ENCODE assay signal across 13 mouse cellular contexts in the genomic region with DNA sequence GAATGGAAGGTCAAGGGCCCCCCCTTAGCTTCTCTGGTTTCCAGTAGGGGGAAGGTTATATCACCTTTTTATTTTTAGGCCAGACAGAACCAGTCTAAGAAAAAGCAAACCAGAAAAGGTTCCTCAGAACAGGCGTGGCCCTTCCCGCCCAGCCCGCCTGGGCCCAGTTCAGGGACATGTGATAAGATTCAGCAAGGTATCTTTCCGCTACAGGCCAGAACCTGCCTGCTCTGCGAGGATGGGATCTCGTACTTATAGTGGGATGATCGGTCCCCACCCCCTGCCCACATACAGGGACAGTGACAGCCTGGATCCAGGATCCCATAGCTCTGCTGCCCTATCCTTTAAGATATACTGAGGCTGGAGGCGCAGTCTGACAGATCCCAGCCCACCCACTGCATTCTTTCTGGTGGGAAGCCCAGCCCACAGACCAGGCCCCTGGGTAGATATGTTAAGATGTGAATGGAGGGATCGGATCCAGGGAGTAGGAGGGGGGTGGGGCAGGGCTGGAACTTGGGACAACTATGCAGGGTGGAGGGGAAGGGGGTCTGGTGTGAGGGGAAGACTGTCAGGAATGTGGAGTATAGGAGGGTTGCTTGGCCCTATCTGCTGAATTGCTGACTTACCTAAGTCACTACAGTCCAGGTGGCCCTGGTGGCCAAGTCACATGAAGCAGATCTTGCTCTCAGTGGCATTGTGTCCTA. TPM values are rescaled to one million over a fixed set of nuclear protein-coding genes. Genes with fewer than 3 reads are reported as not detected.
DNase-seq lines count a peak whose midpoint lies in the region; ATAC-seq lines count a peak whose summit lies in the region.
"Had no signal": no experiment of that assay in that cellular context is flagged by ENCODE, and none has a peak within 500 bp of the region (broad histone marks: within the 10 kb centered on the region; RNA-seq: fewer than 3 reads in every experiment).

No protein-coding gene starts in this region.

- H3K36me3 ChIP-seq in heart, embryonic 11.5 days (ENCODE audit: control insufficient read depth, insufficient read depth, low read length) = no peaks in the 10 kb centered on the region
- no peaks in the 10 kb centered on the region for H3K36me3 ChIP-seq in liver, embryonic 11.5 days (ENCODE audit: control insufficient read depth, insufficient read depth, low read length)
- H3K36me3 ChIP-seq: G1E had no signal

- H3K27me3 ChIP-seq in heart, embryonic 11.5 days (ENCODE audit: control insufficient read depth, insufficient read depth, low read length) = no peaks in the 10 kb centered on the region
- H3K27me3 ChIP-seq in liver, embryonic 11.5 days (replicated peaks; ENCODE audit: control insufficient read depth, insufficient read depth, low read length) = no peaks in the 10 kb centered on the region

- peak overlapping the region; percentile 14; the same call in 1 of the 2 replicates for H3K4me2 ChIP-seq in heart, embryonic 11.5 days
- H3K4me2 ChIP-seq in liver, embryonic 11.5 days = peak overlapping the region; percentile 24

- 45% methylated on average over 9 of the region's 9 CpGs for WGBS in heart, embryonic 11.5 days (ENCODE audit: insufficient replicate concordance)
- WGBS in liver, embryonic 11.5 days = 47% methylated on average over 9 of the region's 9 CpGs

- peaks cover 23% of the 10 kb centered on the region for H3K4me1 ChIP-seq in heart, embryonic 11.5 days (ENCODE audit: control insufficient read depth, insufficient read depth, low read length)
- H3K4me1 ChIP-seq in liver, embryonic 11.5 days (replicated peaks; ENCODE audit: control insufficient read depth, insufficient read depth, low read length) = peaks cover 31% of the 10 kb centered on the region

- no peak overlapping the region for H3K9ac ChIP-seq in heart, embryonic 11.5 days (ENCODE audit: low read depth, low read length)
- H3K9ac ChIP-seq in liver, embryonic 11.5 days (ENCODE audit: low read depth, low read length) = 0 out of 2 replicates have a peak overlapping the region, but pooled peaks have one; percentile 3

- no peaks in the 10 kb centered on the region for H3K9me3 ChIP-seq in heart, embryonic 11.5 days (replicated peaks; ENCODE audit: control insufficient read depth, low read length)
- H3K9me3 ChIP-seq in liver, embryonic 11.5 days (ENCODE audit: control insufficient read depth, low read length) = no peaks in the 10 kb centered on the region
- H3K9me3 ChIP-seq: G1E had no signal

- no peak overlapping the region for H3K27ac ChIP-seq in heart, embryonic 11.5 days (ENCODE audit: low read depth, low read length)
- H3K27ac ChIP-seq in liver, embryonic 11.5 days (ENCODE audit: low read depth, low read length) = no peak overlapping the region

- ATAC-seq in heart, embryonic 11.5 days (replicated peaks; ENCODE audit: insufficient number of reproducible peaks, low FRiP score, low TSS enrichment) = peak; percentile 36; the same call in 1 of the 2 replicates
- ATAC-seq in liver, embryonic 11.5 days (replicated peaks; ENCODE audit: low FRiP score) = peak; percentile 92

- intact Hi-C loops in heart, postnatal 14 days (cut with DNase I) = no loop called here

- H3K4me3 ChIP-seq in heart, embryonic 11.5 days (ENCODE audit: low read depth, low read length) = no peak overlapping the region
- H3K4me3 ChIP-seq in liver, embryonic 11.5 days (ENCODE audit: low read depth, low read length) = no peak overlapping the region
- H3K4me3 ChIP-seq: megakaryocyte, embryonic 14.5 days had no signal

- no peak for DNase-seq in heart, postnatal 14 days
- peak; percentile 22 for DNase-seq in spleen, adult 12 weeks (ENCODE audit: low spot score)
- DNase-seq in spleen, postnatal 14 days (ENCODE audit: low spot score in 2 of 2) = no peak
- no peak for DNase-seq in liver, embryonic 11.5 days (ENCODE audit: low spot score)
- DNase-seq in yolk sac, embryonic 10.5 days (ENCODE audit: low spot score) = peak; percentile 30
- DNase-seq in right cerebral cortex, postnatal 25 days = no peak
- DNase-seq in layer of hippocampus, adult 9-10 months (ENCODE audit: low spot score) = no peak
- DNase-seq: heart, postnatal 4 days; kidney, postnatal 25 days had no signal

RNA-seq across cellular contexts. Expression of gene Sult5a1, which starts 1.9 kb away (rescaled TPM):
- 6.6 and 8.1 TPM in 2 replicates for polyA plus RNA-seq in heart, embryonic 11.5 days (2014; fragmentation: Nextera tagmentation; extraction: Ambion mirVana)
- total RNA-seq in heart, postnatal 14 days (2021) = 1 to 10 TPM; 1.2 to 2.1 TPM
- polyA plus RNA-seq in liver, embryonic 11.5 days (2014; fragmentation: Nextera tagmentation; extraction: Ambion mirVana) = 4.6 and 5.6 TPM in 2 replicates
- polyA plus RNA-seq: G1E had no signal

RNA-seq across cellular contexts. Expression of gene Dpep1, which starts 29.8 kb away (rescaled TPM):
- polyA plus RNA-seq in heart, embryonic 11.5 days (2014; fragmentation: Nextera tagmentation; extraction: Ambion mirVana) = 1.0 and 1.3 TPM in 2 replicates
- total RNA-seq in heart, postnatal 14 days (2021) = 10 to 100 TPM; 28.6 to 43.2 TPM
- polyA plus RNA-seq in liver, embryonic 11.5 days (2014; fragmentation: Nextera tagmentation; extraction: Ambion mirVana) = 0.52 and 1.3 TPM in 2 replicates
- total RNA-seq: left cerebral cortex, postnatal 14 days had no signal
- polyA plus RNA-seq: G1E had no signal

RNA-seq across cellular contexts. Expression of gene Cpne7, which starts 39.0 kb away (rescaled TPM):
- 0.27 and 0.31 TPM in 2 replicates for polyA plus RNA-seq in heart, embryonic 11.5 days (2014; fragmentation: Nextera tagmentation; extraction: Ambion mirVana)
- under 1 TPM; 0.31 to 0.39 TPM for total RNA-seq in heart, postnatal 14 days (2021)
- 5.2 and 5.9 TPM in 2 replicates for polyA plus RNA-seq in liver, embryonic 11.5 days (2014; fragmentation: Nextera tagmentation; extraction: Ambion mirVana)

RNA-seq across cellular contexts. Expression of gene Rpl13, which starts 54.1 kb away (rescaled TPM):
- 1,217 and 1,331 TPM in 2 replicates for polyA plus RNA-seq in heart, embryonic 11.5 days (2014; fragmentation: Nextera tagmentation; extraction: Ambion mirVana)
- total RNA-seq in heart, postnatal 14 days (2021) = 100 to 1,000 TPM; 426 to 446 TPM
- 1,965 and 2,035 TPM in 2 replicates for polyA plus RNA-seq in liver, embryonic 11.5 days (2014; fragmentation: Nextera tagmentation; extraction: Ambion mirVana)

RNA-seq across cellular contexts. Expression of gene Chmp1a, which starts 56.3 kb away (rescaled TPM):
- polyA plus RNA-seq in heart, embryonic 11.5 days (2014; fragmentation: Nextera tagmentation; extraction: Ambion mirVana) = 63.1 and 74.1 TPM in 2 replicates
- total RNA-seq in heart, postnatal 14 days (2021) = 10 to 100 TPM; 50.1 to 64.3 TPM
- 95.4 and 104 TPM in 2 replicates for polyA plus RNA-seq in liver, embryonic 11.5 days (2014; fragmentation: Nextera tagmentation; extraction: Ambion mirVana)

Comparison
In these comparisons a context has a peak if more than half of its experiments do, and no peak if none do; other contexts are left out.
1. DNase-seq: peak in spleen, adult 12 weeks (single experiment) and yolk sac, embryonic 10.5 days (single experiment); none in heart, postnatal 14 days (0 of 2), spleen, postnatal 14 days (0 of 2), liver, embryonic 11.5 days (single experiment), right cerebral cortex, postnatal 25 days (single experiment) and layer of hippocampus, adult 9-10 months (single experiment).